Mouse (Mus musculus): Measurements from ENCODE around the gene Prkch. TPM values are rescaled to one million over a fixed set of nuclear protein-coding genes. Genes with fewer than 3 reads are reported as not detected.
A peak's percentile ranks its signal among the peaks of the same experiment; 100 is the strongest.

Gene Prkch
- polyA plus RNA-seq, 1 experiment from 2014 or later: 7.7 TPM

GRCm38 (mm10) chr12:73671540-73671939 is 86.9 kb downstream of the Prkch start:
- Histone ChIP-seq H3K4me1 (replicated peaks) (0 out of 2 replicates have a peak, but pooled peaks cover 5% of the 10 kb centered on the region), H3K9me3 (no peaks in the 10 kb centered on the region), H3K27ac (no peak overlapping the region), H3K4me2 (replicated peaks) (no peak overlapping the region), H3K27me3 (replicated peaks) (no peaks in the 10 kb centered on the region), H3K36me3 (no peaks in the 10 kb centered on the region), H3K4me3 (replicated peaks) (no peak overlapping the region), H3K9ac (no peak overlapping the region)
- WGBS: 48% methylated on average over 3 of the region's 3 CpGs
- ATAC-seq: no peak

GRCm38 (mm10) chr12:73672007-73672406 is 87.4 kb downstream of the Prkch start:
- Histone ChIP-seq H3K27ac (no peak overlapping the region), H3K4me3 (replicated peaks) (no peak overlapping the region), H3K9ac (no peak overlapping the region), H3K9me3 (no peaks in the 10 kb centered on the region), H3K4me1 (replicated peaks) (0 out of 2 replicates have a peak, but pooled peaks cover 5% of the 10 kb centered on the region), H3K36me3 (no peaks in the 10 kb centered on the region), H3K4me2 (replicated peaks) (no peak overlapping the region), H3K27me3 (replicated peaks) (no peaks in the 10 kb centered on the region)
- WGBS: 72% methylated on average over 4 of the region's 4 CpGs
- no peak for ATAC-seq

GRCm38 (mm10) chr12:73673783-73674182 is 89.2 kb downstream of the Prkch start:
- H3K36me3 ChIP-seq: no peaks in the 10 kb centered on the region

GRCm38 (mm10) chr12:73675212-73675611 is 90.6 kb downstream of the Prkch start:
- H3K27me3 ChIP-seq (replicated peaks): no peaks in the 10 kb centered on the region
- no peaks in the 10 kb centered on the region for H3K36me3 ChIP-seq
- no peaks in the 10 kb centered on the region for H3K9me3 ChIP-seq
- H3K4me1 ChIP-seq (replicated peaks): 0 out of 2 replicates have a peak, but pooled peaks cover 5% of the 10 kb centered on the region
- H3K9ac ChIP-seq: no peak overlapping the region
- 49% methylated on average over 4 of the region's 4 CpGs for WGBS
- ATAC-seq: no peak
- H3K4me3 ChIP-seq (replicated peaks): no peak overlapping the region
- no peak overlapping the region for H3K4me2 ChIP-seq (replicated peaks)
- no peak overlapping the region for H3K27ac ChIP-seq

More at GRCm38 (mm10) chr12:73673783-73674182, 89.2 kb downstream of the Prkch start:
- no peaks in the 10 kb centered on the region for H3K27me3 ChIP-seq (replicated peaks)
- no peak overlapping the region for H3K4me2 ChIP-seq (replicated peaks)
- no peak for ATAC-seq
- no peaks in the 10 kb centered on the region for H3K9me3 ChIP-seq
- no peak overlapping the region for H3K27ac ChIP-seq
- no peak overlapping the region for H3K4me3 ChIP-seq (replicated peaks)
- H3K4me1 ChIP-seq (replicated peaks): 0 out of 2 replicates have a peak, but pooled peaks cover 5% of the 10 kb centered on the region
- WGBS: 79% methylated on average over 7 of the region's 7 CpGs
- H3K9ac ChIP-seq: no peak overlapping the region

- H3K9me3 ChIP-seq: no peaks in the 10 kb centered on the region
- no peak overlapping the region for H3K4me2 ChIP-seq (replicated peaks)
- H3K27ac ChIP-seq: no peak overlapping the region
- H3K4me3 ChIP-seq (replicated peaks): no peak overlapping the region
- no peaks in the 10 kb centered on the region for H3K36me3 ChIP-seq
- no peak overlapping the region for H3K9ac ChIP-seq
- no peaks in the 10 kb centered on the region for H3K27me3 ChIP-seq (replicated peaks)
- WGBS: 12% methylated on average over 7 of the region's 7 CpGs
- H3K4me1 ChIP-seq (replicated peaks): no peaks in the 10 kb centered on the region
- no peak for ATAC-seq
These were observed 94.8 kb downstream of the Prkch start for GRCm38 (mm10) chr12:73679400-73679801.

GRCm38 (mm10) chr12:73682921-73683346 is 98.3 kb downstream of the Prkch start:
- Histone ChIP-seq H3K9ac (no peak overlapping the region), H3K4me1 (replicated peaks) (peaks cover 7% of the 10 kb centered on the region), H3K4me3 (replicated peaks) (no peak overlapping the region), H3K27me3 (replicated peaks) (no peaks in the 10 kb centered on the region), H3K9me3 (no peaks in the 10 kb centered on the region), H3K27ac (no peak overlapping the region), H3K36me3 (no peaks in the 10 kb centered on the region), H3K4me2 (replicated peaks) (no peak overlapping the region)
- WGBS: 56% methylated on average over 7 of the region's 7 CpGs
- no peak for ATAC-seq

- H3K9ac ChIP-seq: no peak overlapping the region
- no peak for ATAC-seq
- H3K27ac ChIP-seq: no peak overlapping the region
- no peaks in the 10 kb centered on the region for H3K27me3 ChIP-seq (replicated peaks)
- H3K4me3 ChIP-seq (replicated peaks): no peak overlapping the region
- no peaks in the 10 kb centered on the region for H3K9me3 ChIP-seq
- no peaks in the 10 kb centered on the region for H3K36me3 ChIP-seq
- no peak overlapping the region for H3K4me2 ChIP-seq (replicated peaks)
- WGBS: 83% methylated on average over 13 of the region's 13 CpGs
- peaks cover 8% of the 10 kb centered on the region for H3K4me1 ChIP-seq (replicated peaks)
These were observed 101.3 kb downstream of the Prkch start for GRCm38 (mm10) chr12:73685875-73686274.

GRCm38 (mm10) chr12:73686456-73686855 is 101.9 kb downstream of the Prkch start:
- Histone ChIP-seq H3K27me3 (replicated peaks) (no peaks in the 10 kb centered on the region), H3K9me3 (no peaks in the 10 kb centered on the region), H3K9ac (no peak overlapping the region), H3K4me2 (replicated peaks) (no peak overlapping the region), H3K4me3 (replicated peaks) (no peak overlapping the region), H3K27ac (no peak overlapping the region), H3K4me1 (replicated peaks) (peaks cover 8% of the 10 kb centered on the region), H3K36me3 (no peaks in the 10 kb centered on the region)
- 90% methylated on average over 5 of the region's 5 CpGs for WGBS
- no peak for ATAC-seq

- no peak overlapping the region for H3K27ac ChIP-seq
- WGBS: 52% methylated on average over 20 of the region's 20 CpGs
- H3K4me3 ChIP-seq (replicated peaks): no peak overlapping the region
- H3K36me3 ChIP-seq: no peaks in the 10 kb centered on the region
- H3K9me3 ChIP-seq: no peaks in the 10 kb centered on the region
- peak; percentile 90 for ATAC-seq
- no peak overlapping the region for H3K9ac ChIP-seq
- peak overlapping the region; percentile 12; the same call in 1 of the 2 replicates for H3K4me2 ChIP-seq (replicated peaks)
- H3K4me1 ChIP-seq (replicated peaks): peaks cover 8% of the 10 kb centered on the region
- no peaks in the 10 kb centered on the region for H3K27me3 ChIP-seq (replicated peaks)
These were observed 102.8 kb downstream of the Prkch start for GRCm38 (mm10) chr12:73687077-73688035.

GRCm38 (mm10) chr12:73692321-73692720 is 107.7 kb downstream of the Prkch start:
- no peak overlapping the region for H3K9ac ChIP-seq
- H3K36me3 ChIP-seq: no peaks in the 10 kb centered on the region
- H3K9me3 ChIP-seq: no peaks in the 10 kb centered on the region
- no peak for ATAC-seq
- no peak overlapping the region for H3K4me3 ChIP-seq (replicated peaks)
- H3K27me3 ChIP-seq (replicated peaks): no peaks in the 10 kb centered on the region
- WGBS: 7% methylated on average over 4 of the region's 4 CpGs
- H3K27ac ChIP-seq: no peak overlapping the region
- H3K4me1 ChIP-seq (replicated peaks): peaks cover 10% of the 10 kb centered on the region
- H3K4me2 ChIP-seq (replicated peaks): no peak overlapping the region

GRCm38 (mm10) chr12:73693347-73693746 is 108.8 kb downstream of the Prkch start:
- 25% methylated on average over 4 of the region's 4 CpGs for WGBS
- Histone ChIP-seq H3K36me3 (no peaks in the 10 kb centered on the region), H3K27ac (no peak overlapping the region), H3K4me3 (replicated peaks) (no peak overlapping the region), H3K4me1 (replicated peaks) (0 out of 2 replicates have a peak, but pooled peaks cover 3% of the 10 kb centered on the region), H3K9me3 (no peaks in the 10 kb centered on the region), H3K27me3 (replicated peaks) (no peaks in the 10 kb centered on the region), H3K9ac (no peak overlapping the region), H3K4me2 (replicated peaks) (no peak overlapping the region)
- ATAC-seq: peak; percentile 63; the same call in 1 of the 2 replicates

GRCm38 (mm10) chr12:73694690-73695089 is 110.1 kb downstream of the Prkch start:
- Histone ChIP-seq H3K36me3 (no peaks in the 10 kb centered on the region), H3K27ac (no peak overlapping the region), H3K27me3 (replicated peaks) (no peaks in the 10 kb centered on the region), H3K9me3 (no peaks in the 10 kb centered on the region), H3K9ac (no peak overlapping the region), H3K4me1 (replicated peaks) (0 out of 2 replicates have a peak, but pooled peaks cover 3% of the 10 kb centered on the region), H3K4me2 (replicated peaks) (no peak overlapping the region), H3K4me3 (replicated peaks) (no peak overlapping the region)
- ATAC-seq: no peak
- 56% methylated on average over 13 of the region's 13 CpGs for WGBS
